Mouse (Mus musculus): Measurements from ENCODE around the gene Msh4. TPM values are rescaled to one million over a fixed set of nuclear protein-coding genes. Genes with fewer than 3 reads are reported as not detected.
"Not testable (repeated sequence)": the region's sequence is repeated elsewhere in the genome, so short reads cannot be mapped to it uniquely, and the experiment has no call there.

Gene Msh4
- total RNA-seq, 1 experiment from 2014 or later: 0.23 TPM

GRCm38 (mm10) chr3:153858350-153859001 lies 47.5 kb downstream of the Msh4 start:
- ATAC-seq (replicated peaks; ENCODE audit: low read depth, poor library complexity, severe bottlenecking): no peak

- peak; percentile 89 for ATAC-seq (replicated peaks; ENCODE audit: low read depth, poor library complexity, severe bottlenecking)
These were observed 53.7 kb downstream of the Msh4 start for GRCm38 (mm10) chr3:153852266-153852665.

- no peak for ATAC-seq (replicated peaks; ENCODE audit: low read depth, poor library complexity, severe bottlenecking)
These were observed 55.2 kb downstream of the Msh4 start for GRCm38 (mm10) chr3:153850759-153851158.

GRCm38 (mm10) chr3:153849368-153850015 lies 56.4 kb downstream of the Msh4 start:
- ATAC-seq (replicated peaks; ENCODE audit: low read depth, poor library complexity, severe bottlenecking): peak; percentile 80

GRCm38 (mm10) chr3:153847207-153847733 lies 58.7 kb downstream of the Msh4 start:
- no peak for ATAC-seq (replicated peaks; ENCODE audit: low read depth, poor library complexity, severe bottlenecking)

- ATAC-seq (replicated peaks; ENCODE audit: low read depth, poor library complexity, severe bottlenecking): no peak
These were observed 59.8 kb downstream of the Msh4 start for GRCm38 (mm10) chr3:153846109-153846508.

- no peak for ATAC-seq (replicated peaks; ENCODE audit: low read depth, poor library complexity, severe bottlenecking)
These were observed 60.4 kb downstream of the Msh4 start for GRCm38 (mm10) chr3:153845500-153845899.

DNA sequence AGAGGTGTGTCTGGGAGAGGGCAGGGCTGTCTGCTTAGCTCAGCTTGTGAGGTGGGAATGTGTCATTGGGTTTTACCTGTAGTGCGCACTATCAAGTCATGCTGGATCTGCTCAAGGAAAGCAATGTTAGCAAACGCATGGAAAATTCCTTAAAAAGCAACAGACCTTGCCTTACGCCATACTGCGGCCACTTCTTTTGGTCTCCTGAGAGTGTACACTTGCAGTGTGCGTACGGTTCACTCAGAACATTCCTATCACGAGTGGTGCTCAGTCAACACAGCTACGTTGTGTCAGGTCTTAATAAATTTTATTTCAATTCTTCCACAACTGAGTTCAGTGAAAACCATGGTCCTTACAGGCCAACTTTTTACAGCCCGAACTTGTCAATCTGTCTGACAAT lies 61.2 kb downstream of the Msh4 start:
- ATAC-seq (replicated peaks; ENCODE audit: low read depth, poor library complexity, severe bottlenecking): no peak

DNA sequence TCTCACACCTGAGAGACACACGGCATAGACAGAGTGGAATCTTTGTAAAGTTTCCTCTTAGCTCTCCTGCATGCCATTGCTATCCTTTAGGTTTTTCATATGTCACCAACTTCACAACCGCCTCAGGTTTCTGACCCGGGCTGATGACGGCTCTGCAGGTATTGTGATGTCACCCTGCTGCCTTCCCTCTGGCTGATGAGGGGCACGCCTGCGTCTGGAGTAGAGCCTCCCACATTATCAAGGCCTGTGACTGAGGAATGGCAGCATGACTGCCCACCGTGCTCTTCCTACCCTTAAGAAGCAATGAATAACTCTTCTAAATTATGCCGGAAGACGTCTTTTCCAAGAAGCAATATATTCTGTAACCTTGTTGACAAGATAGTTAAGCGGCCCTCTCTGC lies 61.9 kb downstream of the Msh4 start, which contains the start of gene Asb17:
Gene Asb17, plus strand, starts transcription at position 180 of the 400 bp plus-strand sequence.
- no peak for ATAC-seq (replicated peaks; ENCODE audit: low read depth, poor library complexity, severe bottlenecking)

GRCm38 (mm10) chr3:153837593-153837992 lies 68.3 kb downstream of the Msh4 start:
- ATAC-seq (replicated peaks; ENCODE audit: low read depth, poor library complexity, severe bottlenecking): no peak; the same call in 1 of the 2 replicates

GRCm38 (mm10) chr3:153836316-153836715 lies 69.6 kb downstream of the Msh4 start:
- ATAC-seq (replicated peaks; ENCODE audit: low read depth, poor library complexity, severe bottlenecking): no peak

GRCm38 (mm10) chr3:153835455-153836086 lies 70.4 kb downstream of the Msh4 start:
- ATAC-seq (replicated peaks; ENCODE audit: low read depth, poor library complexity, severe bottlenecking): peak; percentile 72

DNA sequence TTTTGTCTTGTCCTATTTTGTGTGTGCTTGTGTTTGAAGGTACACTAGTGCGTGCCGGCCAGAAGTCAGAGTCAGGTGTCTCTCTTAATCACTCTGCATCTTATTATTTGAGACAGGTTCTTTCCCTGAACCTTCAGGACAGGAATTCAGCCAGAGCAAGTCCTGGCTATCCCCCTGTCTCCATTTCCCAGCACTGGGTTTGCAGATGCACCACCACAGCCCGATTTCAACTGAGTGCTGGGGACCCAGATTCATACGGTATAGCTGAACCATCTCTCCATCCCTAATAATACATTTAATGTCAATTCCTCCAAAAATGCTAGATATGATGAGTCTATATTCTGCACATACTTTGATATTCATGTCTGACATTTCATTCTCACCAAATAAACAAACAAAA lies 71.9 kb downstream of the Msh4 start:
- no peak for ATAC-seq (replicated peaks; ENCODE audit: low read depth, poor library complexity, severe bottlenecking)

DNA sequence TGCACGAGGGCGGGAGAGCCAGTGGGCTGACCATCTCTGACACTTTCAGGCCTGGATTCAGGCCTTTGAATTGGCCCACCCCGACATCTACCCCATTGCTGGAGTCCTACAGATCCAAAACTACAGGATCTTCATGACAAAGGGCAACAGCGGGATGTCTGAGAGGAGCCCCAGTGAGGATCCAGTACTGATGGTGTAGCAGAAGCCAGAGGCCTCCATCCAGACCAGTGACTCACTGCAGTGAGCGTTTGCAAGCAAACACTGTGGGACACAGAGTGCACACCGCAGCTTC lies 73.3 kb downstream of the Msh4 start:
- ATAC-seq (replicated peaks; ENCODE audit: low read depth, poor library complexity, severe bottlenecking): no peak

DNA sequence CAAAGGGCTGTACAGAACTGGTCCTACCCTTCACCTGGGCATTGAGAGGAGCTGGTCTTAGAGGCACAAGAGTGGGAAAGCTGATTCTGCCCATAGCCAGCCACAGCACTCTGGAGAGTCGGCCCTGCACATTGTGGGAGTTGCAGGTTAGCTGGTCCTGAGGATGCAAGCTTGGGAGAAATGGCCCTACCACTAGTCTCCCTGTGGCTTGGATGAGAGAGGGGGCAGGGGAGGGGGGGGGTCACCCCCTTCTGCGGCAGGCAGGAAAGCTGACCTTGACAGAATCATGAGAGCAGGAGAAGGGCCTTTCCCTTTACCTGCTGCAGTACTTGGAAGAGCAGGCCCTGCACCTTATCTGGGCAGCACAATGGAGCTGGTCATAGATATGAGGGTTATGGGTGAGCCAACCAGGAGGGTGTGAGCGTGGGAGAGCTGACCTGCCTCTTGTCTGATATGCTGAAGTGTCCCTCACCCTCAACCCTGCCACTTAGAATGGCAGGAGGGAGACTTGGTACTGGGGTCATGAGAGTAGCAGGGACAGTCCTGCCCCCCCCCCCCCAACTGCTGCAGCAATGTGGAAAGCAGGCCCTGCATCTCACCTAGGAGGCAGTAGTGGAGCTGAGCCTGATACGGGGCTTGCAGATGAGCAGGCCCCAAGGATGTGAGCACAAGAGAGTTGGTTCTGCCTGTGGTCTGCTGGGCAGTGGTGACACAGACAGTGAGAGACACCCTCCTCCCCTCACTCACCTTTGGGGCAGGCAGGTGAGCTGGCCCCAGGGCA lies 73.9 kb downstream of the Msh4 start:
- 0 out of 2 replicates have a peak, but pooled peaks have one; percentile 16 for ATAC-seq (replicated peaks; ENCODE audit: low read depth, poor library complexity, severe bottlenecking)

DNA sequence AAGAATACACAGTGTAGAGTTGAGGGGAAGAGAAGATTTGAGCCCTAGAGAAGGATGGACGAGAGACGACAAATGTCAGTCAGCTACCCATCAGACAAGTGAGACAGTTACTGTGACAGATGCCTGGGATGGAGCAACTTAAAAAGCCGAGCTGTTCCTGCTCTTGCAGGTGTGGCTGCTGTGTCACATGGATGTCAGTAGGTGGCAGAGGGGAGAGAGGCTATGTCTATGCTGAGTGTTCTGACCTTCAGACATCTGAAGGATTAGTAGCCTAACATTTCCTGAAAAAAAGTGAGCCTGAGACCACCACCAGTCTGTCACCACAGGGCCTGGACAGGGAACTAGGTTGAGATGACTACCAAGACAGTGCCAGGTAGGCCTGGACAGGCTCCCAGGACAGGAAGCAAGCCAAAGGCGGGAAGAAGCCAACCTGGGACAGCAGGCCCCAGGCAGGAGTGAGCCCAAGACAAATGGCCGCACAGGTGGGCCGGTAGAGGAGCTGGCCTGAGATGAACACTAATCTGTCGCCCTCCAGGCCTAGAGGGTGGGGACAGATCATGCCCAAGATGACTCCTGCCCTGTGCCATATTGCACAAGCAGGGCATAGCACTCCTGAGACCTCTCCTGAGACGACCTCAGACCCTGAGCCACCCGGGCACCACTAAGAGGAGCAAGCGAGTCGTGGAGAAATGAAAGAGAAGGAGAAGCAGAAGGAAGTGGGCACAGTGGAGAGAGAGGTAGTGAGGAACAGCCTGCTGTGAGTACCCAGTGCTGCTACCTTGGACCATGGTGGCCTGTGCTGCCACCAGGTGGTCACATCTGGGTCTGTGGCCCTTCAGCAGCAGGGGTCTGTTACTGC lies 74.7 kb downstream of the Msh4 start:
- peak; percentile 94 for ATAC-seq (replicated peaks; ENCODE audit: low read depth, poor library complexity, severe bottlenecking)

- ATAC-seq (replicated peaks; ENCODE audit: low read depth, poor library complexity, severe bottlenecking): not testable (repeated sequence)
These were observed 76.2 kb downstream of the Msh4 start for GRCm38 (mm10) chr3:153829788-153830187.

DNA sequence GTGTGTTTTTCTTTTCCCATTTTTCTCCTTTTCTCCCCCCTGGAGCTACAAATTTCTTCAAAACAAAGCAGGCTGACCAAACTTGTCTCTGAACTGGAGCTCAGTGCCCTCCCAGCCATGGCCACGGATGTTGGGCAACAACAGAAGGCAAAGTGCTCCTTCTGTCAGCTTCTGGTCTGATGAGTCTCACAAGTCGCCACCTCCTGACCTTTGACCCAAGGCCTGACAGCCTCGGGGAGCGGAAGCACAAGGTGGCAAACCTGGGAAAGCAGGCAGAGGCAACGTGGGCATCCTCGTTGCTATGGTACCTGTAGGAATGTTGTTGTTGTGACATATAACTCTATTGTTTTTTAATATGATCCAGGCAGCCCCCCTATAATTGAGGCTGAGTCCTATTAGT lies 79.3 kb downstream of the Msh4 start:
- ATAC-seq (replicated peaks; ENCODE audit: low read depth, poor library complexity, severe bottlenecking): no peak

- no peak for ATAC-seq (replicated peaks; ENCODE audit: low read depth, poor library complexity, severe bottlenecking)
These were observed 80.7 kb downstream of the Msh4 start for GRCm38 (mm10) chr3:153825197-153825596.
